Mouse (Mus musculus) intestine, embryonic 14.5 days (tissue): Measurements from ENCODE around the gene Mxi1. TPM values are rescaled to one million over a fixed set of nuclear protein-coding genes. Genes with fewer than 3 reads are reported as not detected.
A peak's percentile ranks its signal among the peaks of the same experiment; 100 is the strongest.
"Not testable (repeated sequence)": the region's sequence is repeated elsewhere in the genome, so short reads cannot be mapped to it uniquely, and the experiment has no call there.

ENCODE experiments used
- ATAC-seq: fragments of 200-750 bp; cut with Nextera tagmentation; replicated peaks from 2 replicates; pipeline ENCODE4 v1.8.0; 2017; ENCODE audit warnings: low read depth, moderate number of reproducible peaks, moderate TSS enrichment, moderate library complexity; ENCODE audit not compliant: low FRiP score, low TSS enrichment
- DNase-seq: peaks from one replicate; pipeline ENCODE4 v3.0.0-alpha.2; 2018; ENCODE audit warnings: low spot score
- H3K27ac ChIP-seq: fragments of 300-500 bp; sonication (generic); 2 replicates; pipeline ENCODE4 v1.5.1; 2014; ENCODE audit warnings: low read depth, mild to moderate bottlenecking, control low read depth
- H3K27me3 ChIP-seq: fragments of 300-500 bp; sonication (generic); replicated peaks from 2 replicates; pipeline ENCODE4 v1.6.1; 2014; ENCODE audit warnings: low read length, control low read depth; ENCODE audit not compliant: control insufficient read depth, insufficient read depth
- H3K36me3 ChIP-seq: fragments of 300-500 bp; sonication (generic); 2 replicates; pipeline ENCODE4 v1.6.1; 2014; ENCODE audit warnings: low read length, control low read depth; ENCODE audit not compliant: control insufficient read depth, insufficient read depth
- H3K4me1 ChIP-seq: fragments of 300-500 bp; sonication (generic); replicated peaks from 2 replicates; pipeline ENCODE4 v1.6.1; 2014; ENCODE audit warnings: low read length, control low read depth, mixed read lengths; ENCODE audit not compliant: control insufficient read depth, insufficient read depth
- H3K4me2 ChIP-seq: fragments of 300-500 bp; sonication (generic); 2 replicates; pipeline ENCODE4 v1.6.1; 2014; ENCODE audit warnings: low read length
- H3K4me3 ChIP-seq: fragments of 300-500 bp; sonication (generic); 2 replicates; pipeline ENCODE4 v1.5.1; 2014; ENCODE audit warnings: low read depth, low read length, control low read depth, mixed read lengths
- H3K9ac ChIP-seq: fragments of 300-500 bp; sonication (generic); 2 replicates; pipeline ENCODE4 v1.6.1; 2014; ENCODE audit warnings: mild to moderate bottlenecking, low read length
- H3K9me3 ChIP-seq: fragments of 300-500 bp; sonication (generic); 2 replicates; pipeline ENCODE4 v1.6.1; 2016; ENCODE audit warnings: low read length, control low read depth; ENCODE audit not compliant: control insufficient read depth
- WGBS: fragments of 180-500 bp; shearing (Covaris S2); extraction: QIAGEN DNeasy Blood & Tissue Kit; methylation state at CpG from one replicate; pipeline ENCODE4 v1.1.7; 2014; 5-methylcytosine and 5-hydroxymethylcytosine counted together
- polyA plus RNA-seq: library from polyadenylated mRNA; unstranded; fragments of >200 nt; fragmentation: Nextera tagmentation; extraction: Ambion mirVana; gene quantifications from 2 replicates; pipeline ENCODE4 v1.2.1, GENCODE M21; 2014

Gene Mxi1
- polyA plus RNA-seq, 1 experiment from 2014 or later: 37.5 TPM

DNA sequence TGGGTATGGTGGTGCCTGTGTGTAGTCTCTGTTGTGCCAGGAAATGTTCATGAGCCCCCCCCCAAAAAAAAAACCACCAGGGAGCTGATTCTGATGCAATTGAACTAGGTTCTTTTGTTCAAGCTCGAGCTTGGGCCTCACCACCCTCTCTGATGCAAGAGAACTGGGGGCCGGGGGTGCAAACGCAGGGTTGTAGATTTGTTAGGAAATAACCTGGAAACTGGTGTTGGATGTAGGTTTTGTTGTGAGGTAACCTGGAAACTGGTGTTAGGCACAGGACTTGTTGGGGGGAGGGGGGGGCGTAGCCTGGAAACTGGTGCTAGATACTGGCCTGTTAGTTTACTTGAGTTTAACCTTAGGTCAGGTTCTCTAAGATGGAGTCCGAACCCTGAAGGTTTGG, 81.5 kb downstream of the Mxi1 start:
- H3K9ac ChIP-seq: no peak overlapping the region; the same call in 1 of the 2 replicates
- WGBS: 85% methylated on average over 5 of the region's 5 CpGs
- peak overlapping the region; percentile 76 for H3K4me2 ChIP-seq
- peaks cover 9% of the 10 kb centered on the region for H3K4me1 ChIP-seq
- H3K9me3 ChIP-seq: no peaks in the 10 kb centered on the region
- no peak for ATAC-seq
- H3K27ac ChIP-seq: no peak overlapping the region
- peak overlapping the region; percentile 98 for H3K4me3 ChIP-seq
- H3K27me3 ChIP-seq: no peaks in the 10 kb centered on the region
- H3K36me3 ChIP-seq: peaks cover 23% of the 10 kb centered on the region
- DNase-seq: no peak

DNA sequence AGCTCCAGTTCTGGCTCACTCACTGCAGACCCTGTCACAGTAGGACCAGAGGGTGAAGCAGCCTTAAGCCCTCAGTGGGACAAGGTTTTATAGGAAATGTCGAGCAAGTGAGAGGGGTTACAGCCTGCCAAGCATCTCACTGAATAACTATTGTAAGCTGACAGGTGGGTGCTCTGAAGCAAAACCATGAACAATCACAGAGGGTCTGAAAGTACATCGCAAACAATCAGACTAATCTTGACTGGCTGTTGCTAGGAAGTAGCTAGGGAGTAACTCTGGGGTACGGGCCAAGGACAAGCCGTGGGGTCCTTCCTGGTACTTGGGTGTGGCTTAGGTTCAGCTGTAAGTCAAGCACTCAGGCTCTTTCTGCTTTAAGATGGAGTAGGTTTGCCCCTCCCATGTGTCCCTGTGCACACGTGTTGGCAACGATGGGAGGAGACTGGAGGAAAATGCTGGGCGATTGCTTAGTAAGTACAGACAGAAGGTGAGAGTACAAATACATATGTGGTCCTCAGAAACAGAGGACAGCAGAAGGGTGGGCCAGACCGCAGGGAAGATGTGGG, 82.5 kb downstream of the Mxi1 start:
- ATAC-seq: no peak

DNA sequence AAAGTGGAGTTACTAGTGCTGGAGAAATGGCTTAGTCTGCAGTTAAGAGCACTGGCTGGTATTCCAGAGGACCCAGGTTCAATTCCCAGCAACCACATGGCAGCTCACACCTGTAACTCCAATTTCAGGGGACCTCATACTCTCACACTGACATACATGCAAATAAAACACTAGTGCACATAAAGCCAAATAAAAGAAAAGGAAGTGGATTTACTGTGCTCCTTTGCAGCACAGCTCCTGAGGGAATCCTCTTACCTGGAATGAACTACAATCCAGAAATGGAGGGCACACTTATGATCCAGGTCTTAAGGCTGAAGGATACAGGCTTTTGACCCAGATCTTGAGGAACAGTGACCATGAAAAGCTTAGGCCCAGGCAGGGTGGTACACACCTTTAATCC, 83.3 kb downstream of the Mxi1 start:
- peaks cover 9% of the 10 kb centered on the region for H3K4me1 ChIP-seq
- H3K27ac ChIP-seq: no peak overlapping the region
- no peak overlapping the region for H3K4me3 ChIP-seq
- H3K9me3 ChIP-seq: no peaks in the 10 kb centered on the region
- H3K36me3 ChIP-seq: peaks cover 4% of the 10 kb centered on the region; the same call in 1 of the 2 replicates
- H3K4me2 ChIP-seq: no peak overlapping the region
- no peaks in the 10 kb centered on the region for H3K27me3 ChIP-seq
- DNase-seq (no peak), ATAC-seq (no peak)
- H3K9ac ChIP-seq: no peak overlapping the region

More for the DNA sequence above, 82.5 kb downstream of the Mxi1 start:
- Histone ChIP-seq H3K27ac (no peak overlapping the region), H3K9me3 (no peaks in the 10 kb centered on the region), H3K4me2 (no peak overlapping the region), H3K9ac (no peak overlapping the region), H3K27me3 (no peaks in the 10 kb centered on the region), H3K4me1 (peaks cover 9% of the 10 kb centered on the region), H3K4me3 (no peak overlapping the region), H3K36me3 (peaks cover 12% of the 10 kb centered on the region)
- no peak for DNase-seq
- 70% methylated on average over 8 of the region's 8 CpGs for WGBS

DNA sequence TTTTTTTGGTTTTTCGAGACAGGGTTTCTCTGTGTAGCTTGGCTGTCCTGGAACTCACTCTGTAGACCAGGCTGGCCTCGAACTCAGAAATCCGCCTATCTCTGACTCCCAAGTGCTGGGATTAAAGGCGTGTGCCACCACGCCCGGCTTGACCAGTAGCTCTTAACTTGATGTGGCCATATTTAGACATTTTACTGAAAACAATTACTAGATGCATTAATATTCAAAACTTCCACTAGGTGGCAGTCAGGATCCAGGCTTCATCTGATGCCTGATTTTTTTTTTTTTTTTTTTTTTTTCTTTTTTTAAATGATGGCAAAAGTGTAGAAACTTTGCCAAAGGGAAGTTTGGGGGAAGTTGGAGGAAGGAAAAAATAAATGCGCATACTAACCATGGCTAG, 84.2 kb downstream of the Mxi1 start:
- DNase-seq (peak; percentile 68), ATAC-seq (no peak)
- no peaks in the 10 kb centered on the region for H3K27me3 ChIP-seq
- no peaks in the 10 kb centered on the region for H3K9me3 ChIP-seq
- H3K27ac ChIP-seq: no peak overlapping the region
- H3K4me1 ChIP-seq: peaks cover 4% of the 10 kb centered on the region
- H3K9ac ChIP-seq: no peak overlapping the region
- no peak overlapping the region for H3K4me3 ChIP-seq
- H3K36me3 ChIP-seq: no peaks in the 10 kb centered on the region
- WGBS: 20% methylated on average over 7 of the region's 7 CpGs
- no peak overlapping the region for H3K4me2 ChIP-seq

DNA sequence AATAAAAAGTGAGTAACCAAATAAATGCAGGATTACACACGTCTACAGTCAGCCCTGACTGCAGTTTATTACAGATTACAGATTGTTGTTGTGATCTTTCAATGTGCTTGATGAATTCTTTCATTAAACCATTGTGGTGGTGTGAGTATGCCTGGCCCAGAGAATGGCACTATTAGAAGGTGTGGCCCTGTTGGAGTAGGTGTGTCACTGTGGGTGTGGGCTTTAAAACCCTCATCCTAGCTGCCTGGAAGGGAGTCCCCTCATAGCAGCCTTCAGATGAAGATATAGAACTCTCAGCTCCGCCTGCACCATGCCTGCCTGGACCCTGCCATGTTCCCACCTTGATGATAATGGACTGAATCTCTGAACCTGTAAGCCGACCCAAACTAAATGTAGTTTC, 84.6 kb downstream of the Mxi1 start:
- not testable (repeated sequence) for H3K4me1 ChIP-seq, ATAC-seq, H3K9me3 ChIP-seq, H3K9ac ChIP-seq, H3K27ac ChIP-seq, H3K36me3 ChIP-seq, DNase-seq, H3K4me2 ChIP-seq, H3K27me3 ChIP-seq, H3K4me3 ChIP-seq
- 66% methylated on average over 3 of the region's 3 CpGs for WGBS

DNA sequence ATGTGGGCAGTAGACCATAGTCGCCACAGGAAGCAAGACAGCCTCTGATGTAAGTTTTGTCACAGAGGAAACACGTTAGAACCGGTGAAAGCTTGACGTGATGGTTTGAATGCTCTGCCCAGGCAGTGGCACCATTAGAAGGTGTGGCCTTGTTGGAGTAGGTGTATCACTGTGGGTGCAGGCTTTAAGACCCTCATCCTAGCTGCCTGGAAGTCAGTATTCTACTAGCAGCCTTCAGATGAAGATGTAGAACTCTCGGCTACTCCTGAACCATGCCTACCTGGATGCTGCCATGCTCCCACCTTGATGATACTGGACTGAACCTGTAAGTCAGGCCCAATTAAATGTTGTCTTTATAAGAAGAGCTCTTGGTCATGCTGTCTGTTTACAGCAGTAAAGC, 85.5 kb downstream of the Mxi1 start:
- not testable (repeated sequence) for H3K4me1 ChIP-seq, H3K27me3 ChIP-seq, H3K9ac ChIP-seq, H3K27ac ChIP-seq, DNase-seq, H3K4me2 ChIP-seq, ATAC-seq, H3K9me3 ChIP-seq, H3K4me3 ChIP-seq, H3K36me3 ChIP-seq
- WGBS: 61% methylated on average over 5 of the region's 5 CpGs

DNA sequence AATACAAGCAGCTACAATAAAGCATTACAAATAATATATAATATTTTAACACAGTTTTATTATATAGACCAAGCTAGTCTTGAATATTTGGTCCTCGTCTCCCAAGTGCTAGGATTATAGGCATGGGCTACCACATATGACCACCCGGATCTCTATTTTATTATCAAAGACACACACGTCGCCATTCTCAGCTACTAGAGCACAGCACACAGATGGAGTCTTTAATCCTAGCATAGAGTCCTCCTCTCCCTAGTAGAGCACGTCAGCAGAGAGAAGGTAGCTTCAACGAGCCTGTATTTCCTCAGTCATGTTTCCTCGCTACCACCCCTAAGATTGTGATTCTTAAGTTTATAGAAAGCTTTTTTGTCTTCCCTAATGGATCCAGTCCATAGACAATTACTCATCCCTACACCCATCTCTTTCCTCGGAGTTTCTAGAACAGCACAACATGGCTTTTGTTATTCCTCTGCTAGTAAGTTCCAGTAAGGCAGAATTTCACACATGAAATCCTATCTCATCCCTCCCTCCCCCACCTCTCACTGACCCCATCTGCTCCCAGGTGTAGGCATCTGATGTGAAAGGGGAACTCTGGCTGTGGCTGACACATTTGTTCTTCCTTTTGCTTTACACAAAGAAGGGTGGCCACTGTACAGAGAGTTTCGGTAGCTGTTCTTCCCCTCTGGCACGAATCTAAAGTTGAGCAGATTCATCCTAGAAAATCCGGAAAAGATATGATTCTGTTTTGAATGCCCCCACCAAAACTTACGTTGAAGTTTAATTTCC, 87.3 kb downstream of the Mxi1 start:
- Histone ChIP-seq H3K4me2 (no peak overlapping the region), H3K9ac (no peak overlapping the region), H3K4me1 (no peaks in the 10 kb centered on the region), H3K36me3 (no peaks in the 10 kb centered on the region), H3K9me3 (no peaks in the 10 kb centered on the region), H3K27ac (no peak overlapping the region), H3K4me3 (no peak overlapping the region), H3K27me3 (no peaks in the 10 kb centered on the region)
- DNase-seq (no peak), ATAC-seq (no peak)
- WGBS: 79% methylated on average over 12 of the region's 12 CpGs

DNA sequence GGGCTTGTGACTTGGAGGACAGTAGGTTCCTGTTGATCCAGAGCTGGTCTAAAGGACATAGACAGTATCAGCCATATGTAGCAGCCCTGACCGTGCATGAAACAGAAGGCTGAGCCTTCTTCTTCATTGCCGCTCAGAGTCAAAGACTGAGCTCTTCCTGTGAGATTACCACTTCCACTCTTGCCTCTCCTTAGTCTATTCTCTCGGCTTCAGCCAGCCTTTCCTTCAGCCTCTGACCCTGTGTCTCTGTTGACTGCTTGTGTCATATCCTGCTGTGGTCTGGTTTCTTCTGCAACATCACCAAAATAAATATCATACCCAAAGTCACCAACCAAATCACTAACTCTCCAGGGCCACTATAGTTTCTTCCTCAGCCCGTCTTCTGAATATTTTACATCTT, 88.9 kb downstream of the Mxi1 start:
- Histone ChIP-seq H3K27ac (no peak overlapping the region), H3K9me3 (0 out of 2 replicates have a peak, but pooled peaks cover 2% of the 10 kb centered on the region), H3K27me3 (no peaks in the 10 kb centered on the region), H3K4me3 (no peak overlapping the region), H3K9ac (no peak overlapping the region), H3K4me1 (no peaks in the 10 kb centered on the region), H3K36me3 (no peaks in the 10 kb centered on the region), H3K4me2 (no peak overlapping the region)
- DNase-seq (no peak), ATAC-seq (no peak)
- WGBS: 83% methylated on average over 4 of the region's 4 CpGs
